Mouse (Mus musculus): ENCODE data around the gene Rtn4rl1.

Gene Rtn4rl1

DNA sequence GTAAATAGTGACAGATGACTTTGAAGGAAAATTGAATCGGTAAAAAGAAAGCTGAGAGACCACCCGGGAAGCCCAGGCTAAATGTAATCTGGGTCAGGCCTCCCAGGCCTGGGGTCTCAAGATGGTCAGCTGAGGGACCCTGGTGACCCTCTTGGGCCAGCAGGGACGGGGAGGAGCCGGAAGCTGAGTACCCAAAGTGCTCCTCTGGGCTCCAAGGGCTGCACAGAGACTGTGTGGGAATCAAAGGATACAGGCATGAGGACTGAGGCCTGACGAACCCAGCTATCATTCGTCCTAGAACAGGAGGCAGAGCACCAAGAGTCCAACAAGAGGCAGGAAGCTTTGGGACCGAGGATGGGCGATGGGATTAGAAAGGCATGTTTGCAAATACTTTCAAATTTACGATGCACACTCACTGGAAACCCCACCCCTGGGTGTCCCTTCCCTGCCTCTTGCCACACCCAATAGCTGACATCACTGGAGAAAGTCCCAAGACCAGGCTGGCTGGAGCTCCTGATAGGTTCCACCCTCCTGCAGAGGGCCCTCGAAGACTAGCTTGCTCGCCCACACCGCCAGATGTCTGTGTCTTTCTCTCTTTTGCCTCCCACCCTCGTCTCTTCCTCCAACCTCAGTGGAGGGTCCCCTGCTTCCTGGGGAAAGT, 60.8 kb downstream of the Rtn4rl1 start:
- peak; percentile 64 for DNase-seq

DNA sequence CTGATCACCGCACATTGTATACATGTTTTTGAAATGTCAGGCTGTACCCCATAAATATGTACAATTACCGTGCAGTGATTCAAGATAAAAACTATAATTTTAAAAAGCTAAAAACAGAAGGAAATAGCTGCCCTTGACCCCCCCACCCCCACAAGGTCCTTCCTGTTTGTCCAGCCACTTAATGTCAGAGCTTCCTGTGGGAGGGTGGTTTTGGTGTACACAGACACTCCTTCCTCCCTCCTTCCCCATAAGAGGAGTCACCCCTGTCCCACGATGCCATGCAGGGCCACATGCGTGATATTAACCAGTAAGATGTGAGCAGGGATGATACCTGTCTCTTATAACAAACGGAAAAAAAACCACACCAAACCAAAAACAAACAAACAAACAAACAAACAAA, 61.7 kb downstream of the Rtn4rl1 start:
- DNase-seq: no peak

GRCm38 (mm10) chr11:75257056-75257648, 63.6 kb downstream of the Rtn4rl1 start:
- no peak for DNase-seq

- DNase-seq: no peak
Observed at GRCm38 (mm10) chr11:75259416-75259815, 65.8 kb downstream of the Rtn4rl1 start.

- DNase-seq: no peak
Observed at GRCm38 (mm10) chr11:75259996-75260561, 66.5 kb downstream of the Rtn4rl1 start.

DNA sequence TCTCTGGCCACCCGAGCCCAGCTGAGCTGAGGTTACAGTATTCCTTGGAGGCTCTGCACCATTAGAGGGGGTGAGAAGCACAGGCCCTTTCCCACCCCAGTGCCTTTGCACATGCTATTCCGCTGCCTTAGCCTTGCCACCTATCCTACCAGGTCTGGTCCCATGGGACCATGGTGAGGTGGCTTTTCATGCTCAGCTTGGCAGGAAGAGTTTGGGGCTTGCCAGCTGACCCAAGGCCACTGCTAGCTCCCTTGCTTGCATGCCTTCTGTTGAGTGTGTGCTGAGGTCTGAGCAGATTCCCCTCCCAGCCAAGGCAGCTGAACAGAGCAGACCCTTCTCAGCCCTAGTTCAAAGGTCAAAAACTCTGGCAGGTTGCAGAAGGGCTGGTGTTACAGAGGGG, 67.4 kb downstream of the Rtn4rl1 start:
- DNase-seq: no peak

- no peak for DNase-seq
Observed at GRCm38 (mm10) chr11:75261730-75262129, 68.1 kb downstream of the Rtn4rl1 start.

GRCm38 (mm10) chr11:75262181-75262580, 68.6 kb downstream of the Rtn4rl1 start:
- no peak for DNase-seq

GRCm38 (mm10) chr11:75262791-75263190, 69.2 kb downstream of the Rtn4rl1 start:
- DNase-seq: no peak

- DNase-seq: no peak
Observed at GRCm38 (mm10) chr11:75263274-75263963, 69.8 kb downstream of the Rtn4rl1 start.

GRCm38 (mm10) chr11:75263964-75264312, 70.4 kb downstream of the Rtn4rl1 start:
- DNase-seq: no peak

- DNase-seq: no peak
Observed at GRCm38 (mm10) chr11:75264550-75264949, 71.0 kb downstream of the Rtn4rl1 start.

DNA sequence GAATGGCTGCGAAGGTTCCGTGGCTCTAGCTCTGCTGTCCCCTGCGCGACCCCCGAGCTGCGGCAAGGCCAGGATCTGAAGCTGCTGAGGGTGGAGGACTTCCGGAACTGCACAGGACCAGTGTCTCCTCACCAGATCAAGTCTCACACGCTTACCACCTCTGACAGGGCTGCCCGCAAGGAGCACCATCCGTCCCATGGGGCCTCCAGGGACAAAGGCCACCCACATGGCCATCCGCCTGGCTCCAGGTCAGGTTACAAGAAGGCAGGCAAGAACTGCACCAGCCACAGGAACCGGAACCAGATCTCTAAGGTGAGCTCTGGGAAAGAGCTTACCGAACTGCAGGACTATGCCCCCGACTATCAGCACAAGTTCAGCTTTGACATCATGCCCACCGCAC, 72.0 kb downstream of the Rtn4rl1 start:
- no peak for DNase-seq

DNA sequence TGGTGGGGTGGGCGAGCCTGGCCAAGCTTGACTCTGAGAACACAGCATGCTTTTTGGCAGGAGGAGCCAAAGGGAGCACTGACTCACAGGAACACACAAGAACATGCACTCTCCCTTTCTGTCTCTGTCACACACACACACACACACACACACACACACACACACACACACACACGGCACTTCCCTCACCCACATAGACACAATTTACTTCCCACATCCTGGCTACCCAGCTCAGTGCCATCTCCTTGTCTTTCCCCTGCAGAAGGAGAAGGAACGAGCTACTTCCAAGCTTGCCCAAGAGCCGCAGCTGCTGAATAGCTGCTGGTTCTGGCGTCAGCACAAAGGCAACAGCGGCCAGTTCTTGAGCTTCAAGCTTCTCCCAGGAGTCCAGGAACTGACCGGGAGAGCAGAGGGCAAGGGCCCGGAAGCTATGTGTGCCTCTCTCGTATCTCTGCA, 74.3 kb downstream of the Rtn4rl1 start:
- DNase-seq: peak; percentile 58

- no peak for DNase-seq
Observed at GRCm38 (mm10) chr11:75268492-75268891, 74.9 kb downstream of the Rtn4rl1 start.

DNA sequence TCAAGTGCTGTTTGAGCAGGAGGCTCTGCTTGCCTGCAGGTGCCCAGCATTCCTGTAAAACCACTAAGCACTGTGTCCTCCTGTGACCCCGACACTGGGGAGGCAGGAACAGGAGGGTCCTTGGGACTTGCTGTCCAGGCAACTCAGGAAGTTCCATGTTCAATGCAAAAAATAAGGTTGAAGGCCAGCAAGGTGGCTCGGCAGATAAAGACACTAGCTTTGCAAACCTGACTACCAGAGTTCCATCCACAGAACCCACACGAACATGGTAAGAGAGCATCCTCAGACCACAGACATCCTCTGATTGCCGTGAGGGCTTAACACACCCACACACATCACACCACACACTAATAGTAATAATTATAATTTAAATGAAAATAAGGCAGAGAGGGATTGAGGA, 75.6 kb downstream of the Rtn4rl1 start:
- no peak for DNase-seq

DNA sequence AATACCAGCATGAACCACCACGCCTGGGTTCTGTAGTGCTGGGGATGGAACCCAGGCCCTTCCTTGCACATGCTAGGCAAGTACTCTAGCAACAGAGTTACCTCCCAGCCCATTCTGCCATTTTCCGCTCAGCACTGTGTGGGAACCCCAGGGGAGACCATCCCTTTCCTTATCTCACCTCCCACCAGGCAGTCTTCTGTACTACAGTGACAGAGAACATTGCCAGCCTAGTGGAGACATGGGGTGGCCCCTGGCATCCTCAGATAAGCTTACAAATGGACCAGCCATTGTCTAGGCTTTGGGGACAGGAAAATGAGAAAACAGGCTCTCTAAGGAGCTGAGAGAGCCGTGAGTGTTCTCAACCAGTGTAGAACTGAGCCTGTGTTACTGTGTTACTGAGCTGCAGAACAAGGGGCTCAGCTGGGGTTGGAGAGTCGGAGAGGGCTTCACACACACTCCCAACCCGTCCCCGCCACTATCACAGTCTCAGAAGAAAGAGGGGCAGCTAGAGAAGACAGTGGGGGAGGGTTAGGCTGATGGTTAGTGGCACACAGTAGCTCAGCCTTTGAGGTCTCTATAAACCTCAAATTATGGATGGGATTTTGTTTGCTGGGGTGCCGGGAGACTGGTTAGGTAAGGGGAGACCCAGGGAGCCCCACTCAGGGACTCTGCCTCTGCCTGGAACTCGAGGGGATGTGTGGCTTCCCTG, 76.8 kb downstream of the Rtn4rl1 start:
- no peak for DNase-seq

DNA sequence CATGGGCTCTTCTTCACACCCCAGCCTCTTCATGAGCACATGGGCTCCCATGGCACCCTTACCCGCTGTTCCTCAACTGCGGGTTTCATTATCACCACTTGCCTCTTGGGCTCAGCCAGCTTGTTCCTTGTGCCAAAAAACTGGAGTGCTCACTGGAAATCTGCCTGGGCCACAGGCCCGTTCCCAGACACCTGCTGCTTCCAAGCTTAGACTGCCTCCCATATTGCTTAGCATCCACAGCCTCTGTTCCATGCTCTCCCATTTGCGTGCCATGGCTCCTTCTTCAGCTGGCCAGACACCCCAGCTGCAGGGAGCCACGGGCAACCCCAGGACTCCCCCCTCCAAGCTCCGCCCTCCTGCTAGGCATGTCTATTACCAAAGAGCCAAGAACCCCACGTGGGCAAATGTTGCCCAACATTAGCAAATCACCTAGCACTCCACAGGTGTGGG, 77.4 kb downstream of the Rtn4rl1 start:
- DNase-seq: peak; percentile 65

DNA sequence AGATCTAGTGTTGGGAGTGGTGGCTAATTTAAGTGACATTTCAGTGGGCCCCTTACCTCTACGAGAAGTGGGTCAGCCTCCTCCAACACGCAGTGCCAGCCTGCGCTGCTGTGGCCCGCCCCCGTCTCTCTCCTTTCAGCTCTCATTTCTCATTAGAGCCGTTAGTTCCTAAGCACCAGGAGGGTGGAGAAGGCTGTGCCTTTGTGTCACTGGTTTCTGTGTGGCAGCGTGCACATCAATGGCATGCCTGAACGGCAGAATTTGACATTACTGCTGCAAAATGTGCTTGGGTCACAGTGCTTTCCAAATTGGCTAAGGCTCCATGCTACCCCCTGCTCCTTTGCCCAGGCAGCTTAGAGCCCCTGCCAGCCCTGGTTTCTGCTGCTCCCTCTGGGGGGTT, 79.9 kb downstream of the Rtn4rl1 start:
- DNase-seq: no peak

GRCm38 (mm10) chr11:75275035-75275434, 81.5 kb downstream of the Rtn4rl1 start:
- no peak for DNase-seq

DNA sequence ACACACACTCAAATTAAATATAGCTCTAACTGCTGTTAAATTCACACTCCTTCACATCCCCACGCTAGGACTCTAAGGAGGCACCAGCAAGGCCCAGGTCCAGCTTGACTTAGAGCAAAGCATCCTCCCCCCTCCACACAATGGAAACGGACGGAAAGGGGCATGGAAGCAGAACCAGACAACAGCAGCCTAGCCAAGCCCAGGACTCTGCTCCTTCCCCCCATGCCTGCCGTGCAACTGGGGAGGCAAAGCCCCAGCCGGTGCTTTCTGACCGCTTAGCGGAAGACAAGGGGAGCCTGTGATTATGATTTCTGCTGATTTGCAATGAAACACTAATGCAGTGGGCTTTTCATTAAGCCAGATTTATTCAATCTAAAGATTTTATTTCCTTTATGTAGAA, 84.5 kb downstream of the Rtn4rl1 start:
- DNase-seq: no peak

DNA sequence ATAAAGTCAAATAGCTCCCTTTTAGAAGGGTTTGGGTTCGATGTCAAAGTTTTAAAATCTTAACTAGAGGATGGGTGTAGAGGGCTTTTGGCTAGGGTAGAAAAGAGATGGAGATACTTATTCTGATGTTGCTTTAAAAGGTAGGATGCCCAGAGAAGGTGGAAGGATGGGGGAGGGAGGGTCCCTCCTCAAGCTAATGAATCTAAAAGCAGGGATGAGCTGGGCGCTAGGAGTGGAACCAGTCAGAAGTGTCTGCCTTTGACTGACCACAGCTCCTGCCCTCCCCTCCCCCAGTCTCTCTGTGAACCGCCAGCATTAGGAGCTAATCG, 85.4 kb downstream of the Rtn4rl1 start:
- no peak for DNase-seq

DNA sequence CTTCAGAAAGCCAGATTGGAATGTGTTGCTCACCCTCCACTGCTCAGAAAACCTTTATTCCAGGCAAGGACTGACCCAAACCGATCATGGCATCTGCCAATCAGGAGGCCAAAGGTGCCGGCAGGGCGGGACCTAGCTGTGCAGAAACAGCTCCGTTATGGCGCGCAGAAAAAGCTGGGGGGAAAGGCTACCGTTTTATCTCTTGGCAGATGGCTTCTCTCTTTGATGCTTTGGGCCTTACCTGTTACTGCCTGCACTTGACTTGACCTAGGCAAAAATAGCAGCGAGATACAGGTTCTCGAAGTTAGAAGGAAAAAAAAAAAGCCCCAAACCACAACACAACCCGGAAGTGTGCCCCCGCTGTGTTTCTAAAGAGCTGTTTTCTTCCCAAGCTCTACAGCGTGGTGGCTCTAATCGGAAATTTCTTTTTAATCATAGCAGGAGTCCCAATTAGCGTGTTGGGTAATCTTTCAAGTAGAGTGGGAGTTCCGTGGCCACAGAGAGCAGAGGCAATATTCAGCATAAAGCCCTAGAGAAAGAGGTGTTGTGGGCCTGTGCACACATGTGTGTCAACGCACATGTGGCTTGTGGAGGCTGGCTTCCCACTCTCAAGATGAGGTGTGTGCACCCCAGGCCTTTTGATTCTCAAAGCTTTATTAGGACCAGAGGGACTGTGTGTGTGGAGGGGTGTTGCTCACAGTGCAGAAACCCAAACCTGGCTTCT, 85.9 kb downstream of the Rtn4rl1 start:
- no peak for DNase-seq

Data from lung, postnatal 14 days (tissue).